Mouse (Mus musculus) intestine, embryonic 14.5 days (tissue): Measurements from ENCODE around the gene Gm5615. TPM values are rescaled to one million over a fixed set of nuclear protein-coding genes. Genes with fewer than 3 reads are reported as not detected.

Experiments
- ATAC-seq: fragments of 200-750 bp; cut with Nextera tagmentation; replicated peaks from 2 replicates; pipeline ENCODE4 v1.8.0; 2017; ENCODE audit warnings: low read depth, moderate number of reproducible peaks, moderate TSS enrichment, moderate library complexity; ENCODE audit not compliant: low FRiP score, low TSS enrichment
- DNase-seq: peaks from one replicate; pipeline ENCODE4 v3.0.0-alpha.2; 2018; ENCODE audit warnings: low spot score
- H3K27ac ChIP-seq: fragments of 300-500 bp; sonication (generic); 2 replicates; pipeline ENCODE4 v1.5.1; 2014; ENCODE audit warnings: low read depth, mild to moderate bottlenecking, control low read depth
- H3K27me3 ChIP-seq: fragments of 300-500 bp; sonication (generic); replicated peaks from 2 replicates; pipeline ENCODE4 v1.6.1; 2014; ENCODE audit warnings: low read length, control low read depth; ENCODE audit not compliant: control insufficient read depth, insufficient read depth
- H3K36me3 ChIP-seq: fragments of 300-500 bp; sonication (generic); 2 replicates; pipeline ENCODE4 v1.6.1; 2014; ENCODE audit warnings: low read length, control low read depth; ENCODE audit not compliant: control insufficient read depth, insufficient read depth
- H3K4me1 ChIP-seq: fragments of 300-500 bp; sonication (generic); replicated peaks from 2 replicates; pipeline ENCODE4 v1.6.1; 2014; ENCODE audit warnings: low read length, control low read depth, mixed read lengths; ENCODE audit not compliant: control insufficient read depth, insufficient read depth
- H3K4me2 ChIP-seq: fragments of 300-500 bp; sonication (generic); 2 replicates; pipeline ENCODE4 v1.6.1; 2014; ENCODE audit warnings: low read length
- H3K4me3 ChIP-seq: fragments of 300-500 bp; sonication (generic); 2 replicates; pipeline ENCODE4 v1.5.1; 2014; ENCODE audit warnings: low read depth, low read length, control low read depth, mixed read lengths
- H3K9ac ChIP-seq: fragments of 300-500 bp; sonication (generic); 2 replicates; pipeline ENCODE4 v1.6.1; 2014; ENCODE audit warnings: mild to moderate bottlenecking, low read length
- H3K9me3 ChIP-seq: fragments of 300-500 bp; sonication (generic); 2 replicates; pipeline ENCODE4 v1.6.1; 2016; ENCODE audit warnings: low read length, control low read depth; ENCODE audit not compliant: control insufficient read depth
- WGBS: fragments of 180-500 bp; shearing (Covaris S2); extraction: QIAGEN DNeasy Blood & Tissue Kit; methylation state at CpG from one replicate; pipeline ENCODE4 v1.1.7; 2014; 5-methylcytosine and 5-hydroxymethylcytosine counted together
- polyA plus RNA-seq: library from polyadenylated mRNA; unstranded; fragments of >200 nt; fragmentation: Nextera tagmentation; extraction: Ambion mirVana; gene quantifications from 2 replicates; pipeline ENCODE4 v1.2.1, GENCODE M21; 2014

The Gm5615 gene
- not detected in 2 replicates for polyA plus RNA-seq

GRCm38 (mm10) chr9:36541863-36542262 is at the start of gene Gm5615:
TSS of gene Gm5615 (minus strand) at chr9:36541963.
- WGBS = 96% methylated on average over 2 of the region's 2 CpGs
- Histone ChIP-seq H3K36me3 (no peaks in the 10 kb centered on the region), H3K27me3 (no peaks in the 10 kb centered on the region), H3K9ac (no peak within 1 kb of the TSS), H3K4me1 (no peaks in the 10 kb centered on the region), H3K4me3 (no peak within 1 kb of the TSS), H3K27ac (no peak within 1 kb of the TSS), H3K9me3 (no peaks in the 10 kb centered on the region), H3K4me2 (no peak within 1 kb of the TSS)
- ATAC-seq (no peak), DNase-seq (no peak)

DNA sequence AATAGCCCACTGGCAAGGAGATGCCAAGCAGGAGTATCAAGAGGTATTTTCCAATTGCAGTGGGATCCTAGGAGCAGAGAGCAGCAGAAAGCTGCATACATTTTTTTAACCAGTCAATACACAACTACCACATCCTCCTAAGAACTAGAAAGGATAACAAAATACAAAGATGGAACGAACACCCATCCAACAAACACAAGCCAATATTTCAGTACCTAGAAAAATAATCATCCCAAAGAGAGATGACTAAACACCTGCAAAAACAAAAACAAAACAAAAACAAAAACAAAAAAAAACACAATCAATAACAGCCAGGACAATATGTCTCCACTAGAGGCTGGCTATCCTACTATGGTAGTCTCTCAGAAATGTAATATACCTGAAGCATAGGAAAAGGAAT is 40.8 kb upstream of the Gm5615 start, which contains the start of gene Gm17689:
TSS of gene Gm17689 (minus strand) at position 101 of the 400 bp plus-strand sequence.
- no peak for DNase-seq
- Histone ChIP-seq H3K4me1 (no peaks in the 10 kb centered on the region), H3K36me3 (no peaks in the 10 kb centered on the region), H3K27me3 (no peaks in the 10 kb centered on the region), H3K4me3 (no peak within 1 kb of the TSS), H3K27ac (no peak within 1 kb of the TSS), H3K4me2 (no peak within 1 kb of the TSS), H3K9me3 (no peaks in the 10 kb centered on the region), H3K9ac (no peak within 1 kb of the TSS)
- no peak for ATAC-seq
- WGBS = 79% methylated on average over 1 of the region's 1 CpGs

DNA sequence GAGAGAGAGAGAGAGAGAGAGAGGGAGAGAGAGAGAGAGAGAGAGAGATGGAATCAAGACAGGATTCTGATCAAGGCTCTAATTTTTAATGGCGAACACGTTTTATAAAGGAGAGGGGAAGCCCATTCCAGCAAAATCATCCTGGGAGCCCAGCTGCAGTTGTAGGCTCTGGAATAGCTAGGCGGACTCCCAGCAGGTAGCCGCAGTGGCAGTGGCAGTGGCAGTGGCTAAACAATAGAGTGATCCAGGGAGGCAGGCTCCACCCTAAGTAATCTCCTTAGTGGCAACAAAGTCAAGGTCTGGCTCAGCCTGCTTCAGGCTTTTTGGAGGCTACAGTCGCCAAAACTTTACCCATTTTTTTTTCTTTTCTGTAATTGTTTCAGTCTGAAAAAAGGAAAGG is 37.6 kb downstream of the Gm5615 start:
- Histone ChIP-seq H3K27ac (no peak overlapping the region), H3K9me3 (0 out of 2 replicates have a peak, but pooled peaks cover 5% of the 10 kb centered on the region), H3K4me1 (no peaks in the 10 kb centered on the region), H3K4me2 (no peak overlapping the region), H3K27me3 (no peaks in the 10 kb centered on the region), H3K9ac (no peak overlapping the region), H3K4me3 (no peak overlapping the region), H3K36me3 (no peaks in the 10 kb centered on the region)
- ATAC-seq (no peak), DNase-seq (no peak)
- WGBS = 79% methylated on average over 5 of the region's 5 CpGs

GRCm38 (mm10) chr9:36495824-36496223 is 45.9 kb downstream of the Gm5615 start:
- Histone ChIP-seq H3K4me1 (no peaks in the 10 kb centered on the region), H3K27me3 (no peaks in the 10 kb centered on the region), H3K27ac (no peak overlapping the region), H3K36me3 (no peaks in the 10 kb centered on the region), H3K4me3 (no peak overlapping the region), H3K4me2 (no peak overlapping the region), H3K9ac (no peak overlapping the region), H3K9me3 (no peaks in the 10 kb centered on the region)
- whole genome bisulfite sequencing = 65% methylated on average over 1 of the region's 1 CpGs
- ATAC-seq (no peak), DNase-seq (no peak)

DNA sequence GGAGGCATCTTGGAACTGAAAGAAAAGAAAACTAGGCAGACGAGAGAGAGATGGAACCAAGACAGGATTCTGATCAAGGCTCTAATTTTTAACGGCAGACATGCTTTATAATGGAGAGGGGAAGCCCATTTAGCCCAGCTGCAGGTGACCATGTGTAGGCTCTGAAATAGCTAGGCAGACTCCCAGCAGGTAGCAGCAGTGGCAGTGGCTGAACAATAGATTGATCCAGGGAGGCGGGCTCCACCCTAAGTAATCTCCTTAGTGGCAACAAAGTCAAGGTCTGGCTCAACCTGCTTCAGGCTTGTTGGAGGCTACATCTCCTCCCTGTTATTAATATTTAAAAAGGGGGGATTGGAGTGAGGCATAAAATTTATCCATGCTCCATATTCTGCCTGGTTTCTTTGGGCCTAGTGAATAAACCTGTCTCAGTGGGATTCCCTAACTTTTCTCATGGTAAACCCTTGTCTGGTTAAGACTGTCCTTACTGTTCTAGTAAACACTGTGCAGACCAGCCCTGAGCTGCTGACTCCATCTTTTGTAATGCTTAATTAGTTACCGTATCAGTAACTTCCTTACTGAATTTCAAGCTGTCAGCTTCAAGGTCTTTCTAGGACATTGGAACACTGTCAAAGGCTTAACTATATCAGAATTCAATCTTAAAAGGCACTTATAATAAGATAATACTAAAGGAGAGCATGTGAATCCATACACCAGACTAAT is 47.1 kb downstream of the Gm5615 start:
- Histone ChIP-seq H3K36me3 (no peaks in the 10 kb centered on the region), H3K9ac (no peak overlapping the region), H3K4me3 (no peak overlapping the region), H3K4me1 (no peaks in the 10 kb centered on the region), H3K27ac (no peak overlapping the region), H3K4me2 (no peak overlapping the region), H3K9me3 (no peaks in the 10 kb centered on the region), H3K27me3 (no peaks in the 10 kb centered on the region)
- ATAC-seq (no peak), DNase-seq (no peak)
- 89% methylated on average over 4 of the region's 4 CpGs for WGBS

Other genes starting within 250 kb of the Gm5615 start
- not detected in 2 replicates for gene Gm7257, start 110.1 kb downstream of the Gm5615 start, polyA plus RNA-seq
- not detected in 2 replicates for gene Gm9513, start 66.3 kb downstream of the Gm5615 start, polyA plus RNA-seq
- not detected in 2 replicates for gene Gm17689, start 40.7 kb upstream of the Gm5615 start, polyA plus RNA-seq
- gene A630095E13Rik, start 101.4 kb upstream of the Gm5615 start, polyA plus RNA-seq = not detected in 2 replicates
- gene Acrv1, start 151.3 kb upstream of the Gm5615 start, polyA plus RNA-seq = 0.05 TPM in 1 of 2 replicates, not detected in the other
- 33.4 and 40.8 TPM in 2 replicates for gene Chek1, start 185.1 kb upstream of the Gm5615 start, polyA plus RNA-seq
- 238 and 243 TPM in 2 replicates for gene Stt3a, start 225.7 kb upstream of the Gm5615 start, polyA plus RNA-seq